Mouse (Mus musculus) forebrain, embryonic 10.5 days (tissue): ENCODE measurements around the gene Cldn24. TPM values are rescaled to one million over a fixed set of nuclear protein-coding genes. Genes with fewer than 3 reads are reported as not detected.

Source experiments
- DNase-seq: peaks from one replicate; pipeline ENCODE4 v3.0.0-alpha.2; 2017; ENCODE audit warnings: low spot score; ENCODE audit errors: extremely low spot score
- H3K27ac ChIP-seq: fragments of 300-500 bp; sonication (generic); 2 replicates; pipeline ENCODE4 v1.5.1; 2016; ENCODE audit warnings: mild to moderate bottlenecking
- H3K27me3 ChIP-seq: fragments of 300-500 bp; sonication (generic); 2 replicates; pipeline ENCODE4 v1.6.1; 2016; ENCODE audit warnings: mild to moderate bottlenecking; ENCODE audit not compliant: poor library complexity, severe bottlenecking
- H3K36me3 ChIP-seq: fragments of 300-500 bp; sonication (generic); replicated peaks from 2 replicates; pipeline ENCODE4 v1.6.1; 2016; ENCODE audit warnings: mild to moderate bottlenecking, moderate library complexity
- H3K4me1 ChIP-seq: fragments of 300-500 bp; sonication (generic); 2 replicates; pipeline ENCODE4 v1.6.1; 2016
- H3K4me3 ChIP-seq: fragments of 300-500 bp; sonication (generic); 2 replicates; pipeline ENCODE4 v1.5.1; 2016; ENCODE audit warnings: mild to moderate bottlenecking, moderate library complexity
- H3K9me3 ChIP-seq: fragments of 300-500 bp; sonication (generic); 2 replicates; pipeline ENCODE4 v1.6.1; 2016; ENCODE audit warnings: mild to moderate bottlenecking, moderate library complexity
- WGBS: fragments of 180-500 bp; shearing (Covaris S2); methylation state at CpG from one replicate; pipeline ENCODE4 v1.1.7; 2016; 5-methylcytosine and 5-hydroxymethylcytosine counted together
- polyA plus RNA-seq: library from polyadenylated mRNA; unstranded; fragments of >200 nt; fragmentation: Nextera tagmentation; extraction: Ambion mirVana; gene quantifications from 2 replicates; pipeline ENCODE4 v1.2.1, GENCODE M21; 2016

The Cldn24 gene
- polyA plus RNA-seq, result not detected in 2 replicates

- Histone ChIP-seq H3K4me1 (peaks cover 31% of the 10 kb centered on the region), H3K4me3 (no peak within 1 kb of the TSS), H3K27me3 (no peaks in the 10 kb centered on the region), H3K27ac (0 out of 2 replicates have a peak within 1 kb of the TSS, but pooled peaks have one; percentile 45), H3K36me3 (no peaks in the 10 kb centered on the region), H3K9me3 (peaks cover 5% of the 10 kb centered on the region; the same call in 1 of the 2 replicates)
- WGBS, result 87% methylated on average over 6 of the region's 6 CpGs
- DNase-seq, result no peak
Observed at GRCm38 (mm10) chr8:47821843-47822242, at the start of gene Cldn24. Cldn24 (plus strand) TSS chr8:47822143.

- Histone ChIP-seq H3K27me3 (no peaks in the 10 kb centered on the region), H3K9me3 (no peaks in the 10 kb centered on the region), H3K4me3 (no peak overlapping the region), H3K36me3 (no peaks in the 10 kb centered on the region), H3K27ac (no peak overlapping the region), H3K4me1 (peaks cover 7% of the 10 kb centered on the region; the same call in 1 of the 2 replicates)
- WGBS, result 86% methylated on average over 5 of the region's 5 CpGs
- DNase-seq, result no peak
Observed at GRCm38 (mm10) chr8:47772986-47773385, 49.0 kb upstream of the Cldn24 start.

DNA sequence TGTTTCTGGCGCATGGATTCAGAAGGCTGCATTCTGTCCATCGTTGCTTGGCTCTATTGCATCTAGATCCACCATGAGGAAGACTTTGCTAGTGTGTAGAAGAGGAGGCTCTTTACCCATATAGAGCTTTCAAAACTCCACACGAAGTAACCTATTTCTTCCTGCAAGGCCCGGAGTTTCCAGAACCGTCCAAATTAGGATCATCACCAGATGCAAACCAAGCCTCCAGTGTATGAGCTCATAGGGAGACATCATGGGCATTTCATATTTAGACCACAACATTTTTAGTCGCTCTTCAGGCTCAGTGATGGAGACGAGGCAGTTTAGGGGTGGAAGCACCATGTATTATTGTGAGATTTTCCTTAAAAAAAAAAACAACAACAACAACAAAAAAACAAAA lies 44.5 kb upstream of the Cldn24 start:
- Histone ChIP-seq H3K27ac (no peak overlapping the region), H3K36me3 (no peaks in the 10 kb centered on the region), H3K27me3 (no peaks in the 10 kb centered on the region), H3K4me3 (no peak overlapping the region), H3K4me1 (no peaks in the 10 kb centered on the region), H3K9me3 (no peaks in the 10 kb centered on the region)
- DNase-seq, result no peak
- WGBS, result 95% methylated on average over 7 of the region's 7 CpGs

DNA sequence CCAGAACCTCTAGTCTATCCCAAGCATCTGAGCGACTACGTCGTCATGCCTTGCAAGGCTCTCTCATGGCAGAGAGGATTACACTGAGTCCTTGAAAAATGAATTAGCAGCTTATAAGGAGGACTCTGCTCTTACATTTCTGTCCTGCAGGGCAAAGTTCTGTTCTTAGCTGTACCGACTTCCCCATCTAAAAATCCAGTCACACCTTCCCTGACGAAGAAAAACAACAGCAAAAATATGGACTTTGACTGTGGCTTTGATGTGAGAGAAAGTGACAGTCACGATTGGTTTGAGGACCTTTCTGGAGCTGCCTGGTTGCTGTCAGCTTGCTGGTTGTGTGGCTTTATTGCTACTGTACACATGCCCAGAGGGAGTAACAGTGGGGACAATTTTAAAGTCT lies 42.4 kb upstream of the Cldn24 start:
- no peaks in the 10 kb centered on the region for H3K4me1 ChIP-seq
- H3K9me3 ChIP-seq, result no peaks in the 10 kb centered on the region
- no peak overlapping the region for H3K4me3 ChIP-seq
- no peak for DNase-seq
- H3K27me3 ChIP-seq, result no peaks in the 10 kb centered on the region
- H3K27ac ChIP-seq, result no peak overlapping the region
- no peaks in the 10 kb centered on the region for H3K36me3 ChIP-seq
- WGBS, result 86% methylated on average over 6 of the region's 6 CpGs

- WGBS, result 90% methylated on average over 4 of the region's 4 CpGs
- H3K36me3 ChIP-seq, result no peaks in the 10 kb centered on the region
- H3K4me3 ChIP-seq, result no peak overlapping the region
- H3K27me3 ChIP-seq, result no peaks in the 10 kb centered on the region
- 0 out of 2 replicates have a peak, but pooled peaks cover 3% of the 10 kb centered on the region for H3K4me1 ChIP-seq
- no peak overlapping the region for H3K27ac ChIP-seq
- DNase-seq, result no peak
- peaks cover 7% of the 10 kb centered on the region; the same call in 1 of the 2 replicates for H3K9me3 ChIP-seq
Observed at GRCm38 (mm10) chr8:47781881-47782280, 40.1 kb upstream of the Cldn24 start.

- no peak overlapping the region for H3K4me3 ChIP-seq
- no peaks in the 10 kb centered on the region for H3K36me3 ChIP-seq
- DNase-seq, result no peak
- no peaks in the 10 kb centered on the region for H3K27me3 ChIP-seq
- peaks cover 19% of the 10 kb centered on the region for H3K4me1 ChIP-seq
- no peak overlapping the region for H3K27ac ChIP-seq
- H3K9me3 ChIP-seq, result peaks cover 7% of the 10 kb centered on the region; the same call in 1 of the 2 replicates
- 92% methylated on average over 2 of the region's 2 CpGs for WGBS
Observed at GRCm38 (mm10) chr8:47783544-47783943, 38.4 kb upstream of the Cldn24 start.

DNA sequence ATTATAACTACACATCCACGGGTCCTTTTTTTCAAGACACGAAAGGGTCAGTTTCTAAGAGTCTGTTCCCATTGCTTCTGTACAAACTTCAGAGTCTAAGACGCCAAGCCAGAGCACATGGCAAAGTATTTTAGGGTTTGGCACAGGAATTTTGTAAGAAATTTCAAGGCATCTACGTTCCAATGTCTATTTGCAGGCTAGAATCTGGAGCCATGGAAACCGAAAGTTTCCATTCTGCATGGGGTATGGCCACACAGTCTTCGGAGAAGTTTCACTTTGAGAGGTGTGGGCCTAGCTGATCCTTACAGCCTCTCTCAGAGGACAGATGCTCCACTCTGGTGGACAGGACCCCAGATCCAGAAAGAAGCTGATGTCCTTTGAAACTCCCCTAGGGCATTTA lies 38.0 kb upstream of the Cldn24 start:
- H3K27ac ChIP-seq, result no peak overlapping the region
- no peak for DNase-seq
- H3K36me3 ChIP-seq, result no peaks in the 10 kb centered on the region
- H3K4me1 ChIP-seq, result peaks cover 22% of the 10 kb centered on the region
- 98% methylated on average over 6 of the region's 6 CpGs for WGBS
- no peaks in the 10 kb centered on the region for H3K27me3 ChIP-seq
- no peak overlapping the region for H3K4me3 ChIP-seq
- peaks cover 7% of the 10 kb centered on the region; the same call in 1 of the 2 replicates for H3K9me3 ChIP-seq

GRCm38 (mm10) chr8:47784436-47784835 lies 37.5 kb upstream of the Cldn24 start:
- H3K27me3 ChIP-seq, result no peaks in the 10 kb centered on the region
- no peaks in the 10 kb centered on the region for H3K36me3 ChIP-seq
- no peak overlapping the region for H3K27ac ChIP-seq
- peaks cover 7% of the 10 kb centered on the region; the same call in 1 of the 2 replicates for H3K9me3 ChIP-seq
- H3K4me1 ChIP-seq, result peaks cover 22% of the 10 kb centered on the region
- H3K4me3 ChIP-seq, result no peak overlapping the region
- 90% methylated on average over 7 of the region's 7 CpGs for WGBS
- no peak for DNase-seq

GRCm38 (mm10) chr8:47786323-47786722 lies 35.6 kb upstream of the Cldn24 start:
- no peaks in the 10 kb centered on the region for H3K36me3 ChIP-seq
- H3K9me3 ChIP-seq, result peaks cover 7% of the 10 kb centered on the region; the same call in 1 of the 2 replicates
- WGBS, result 94% methylated on average over 15 of the region's 15 CpGs
- DNase-seq, result no peak
- H3K27ac ChIP-seq, result no peak overlapping the region
- H3K4me1 ChIP-seq, result peaks cover 22% of the 10 kb centered on the region
- H3K27me3 ChIP-seq, result no peaks in the 10 kb centered on the region
- H3K4me3 ChIP-seq, result no peak overlapping the region

GRCm38 (mm10) chr8:47787705-47788104 lies 34.2 kb upstream of the Cldn24 start:
- Histone ChIP-seq H3K4me3 (no peak overlapping the region), H3K4me1 (peaks cover 22% of the 10 kb centered on the region), H3K27ac (peak overlapping the region; percentile 69), H3K27me3 (no peaks in the 10 kb centered on the region), H3K36me3 (no peaks in the 10 kb centered on the region), H3K9me3 (peaks cover 7% of the 10 kb centered on the region; the same call in 1 of the 2 replicates)
- WGBS, result 42% methylated on average over 10 of the region's 10 CpGs
- DNase-seq, result no peak

- no peaks in the 10 kb centered on the region for H3K36me3 ChIP-seq
- peaks cover 18% of the 10 kb centered on the region for H3K4me1 ChIP-seq
- no peak overlapping the region for H3K27ac ChIP-seq
- H3K27me3 ChIP-seq, result no peaks in the 10 kb centered on the region
- 86% methylated on average over 9 of the region's 9 CpGs for WGBS
- DNase-seq, result no peak
- H3K4me3 ChIP-seq, result no peak overlapping the region
- H3K9me3 ChIP-seq, result peaks cover 22% of the 10 kb centered on the region
Observed at GRCm38 (mm10) chr8:47791986-47792385, 30.0 kb upstream of the Cldn24 start.

DNA sequence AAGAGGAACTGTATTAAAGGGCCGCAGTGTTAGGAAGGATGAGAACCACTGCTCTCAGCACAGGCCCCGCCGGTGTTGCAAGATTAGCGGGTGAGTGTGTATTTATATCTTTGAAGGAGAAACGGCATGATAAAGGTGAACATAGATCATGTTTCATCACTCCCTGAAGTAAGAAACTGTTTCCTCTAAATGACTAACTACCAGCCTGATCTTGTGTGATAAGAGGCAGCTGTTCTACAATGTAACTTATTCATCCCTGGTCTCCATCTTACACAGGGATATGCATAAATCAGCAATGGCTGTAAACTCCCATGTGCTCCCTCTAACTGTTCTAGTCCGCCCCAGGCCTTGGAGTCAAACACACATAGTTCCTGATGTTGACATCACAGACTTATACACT lies 22.5 kb upstream of the Cldn24 start:
- Histone ChIP-seq H3K4me3 (no peak overlapping the region), H3K4me1 (no peaks in the 10 kb centered on the region), H3K27me3 (no peaks in the 10 kb centered on the region), H3K27ac (no peak overlapping the region), H3K36me3 (no peaks in the 10 kb centered on the region), H3K9me3 (peaks cover 9% of the 10 kb centered on the region)
- no peak for DNase-seq
- 93% methylated on average over 6 of the region's 6 CpGs for WGBS

- no peaks in the 10 kb centered on the region for H3K36me3 ChIP-seq
Observed at GRCm38 (mm10) chr8:47802349-47802748, 19.6 kb upstream of the Cldn24 start.

GRCm38 (mm10) chr8:47804262-47804661 lies 17.7 kb upstream of the Cldn24 start:
- 93% methylated on average over 1 of the region's 1 CpGs for WGBS
- Histone ChIP-seq H3K36me3 (no peaks in the 10 kb centered on the region), H3K4me1 (peaks cover 7% of the 10 kb centered on the region; the same call in 1 of the 2 replicates), H3K27me3 (no peaks in the 10 kb centered on the region), H3K4me3 (no peak overlapping the region), H3K27ac (no peak overlapping the region), H3K9me3 (no peaks in the 10 kb centered on the region)
- no peak for DNase-seq

More at GRCm38 (mm10) chr8:47802349-47802748, 19.6 kb upstream of the Cldn24 start:
- Histone ChIP-seq H3K4me1 (peaks cover 7% of the 10 kb centered on the region; the same call in 1 of the 2 replicates), H3K4me3 (no peak overlapping the region), H3K27me3 (no peaks in the 10 kb centered on the region), H3K9me3 (no peaks in the 10 kb centered on the region), H3K27ac (no peak overlapping the region)
- DNase-seq, result no peak
- WGBS, result 91% methylated on average over 2 of the region's 2 CpGs
